Mouse (Mus musculus) heart, adult 2 months (tissue): ENCODE results near the gene Hspa1a. TPM values are rescaled to one million over a fixed set of nuclear protein-coding genes. Genes with fewer than 3 reads are reported as not detected.
"Not testable (repeated sequence)": the region's sequence is repeated elsewhere in the genome, so short reads cannot be mapped to it uniquely, and the experiment has no call there.

Experiments used
- DNase-seq, 2 experiments: peaks; one replicate each; pipeline ENCODE4 v3.0.0; 2021
- H3K27ac ChIP-seq: fragments of 200-600 bp; 2 replicates; pipeline ENCODE4 v1.8.1; 2022
- H3K27me3 ChIP-seq: fragments of 200-500 bp; 2 replicates; pipeline ENCODE4 v1.6.1; 2012; ENCODE audit warnings: mild to moderate bottlenecking, low read length, inconsistent platforms, mixed read lengths; ENCODE audit not compliant: control insufficient read depth, insufficient read depth
- H3K36me3 ChIP-seq: fragments of 200-500 bp; 2 replicates; pipeline ENCODE4 v1.6.1; 2012; ENCODE audit warnings: low read length, inconsistent platforms; ENCODE audit not compliant: control insufficient read depth, insufficient read depth
- H3K4me1 ChIP-seq: fragments of 200-500 bp; 2 replicates; pipeline ENCODE4 v1.6.1; 2011; ENCODE audit warnings: low read length; ENCODE audit not compliant: control insufficient read depth, insufficient read depth
- H3K4me3 ChIP-seq: fragments of 200-600 bp; 2 replicates; pipeline ENCODE4 v1.8.1; 2022
- H3K79me2 ChIP-seq: fragments of 200-500 bp; replicated peaks from 2 replicates; pipeline ENCODE4 v1.6.1; 2012; ENCODE audit warnings: mild to moderate bottlenecking, inconsistent platforms, low read length, moderate library complexity, mixed read lengths; ENCODE audit not compliant: control insufficient read depth, insufficient read depth
- H3K9ac ChIP-seq: fragments of 200-500 bp; 2 replicates; pipeline ENCODE4 v1.6.1; 2012; ENCODE audit warnings: low read depth, mild to moderate bottlenecking, control low read depth, inconsistent platforms, low read length, mixed read lengths
- CTCF ChIP-seq: fragments of 200-600 bp; IDR thresholded peaks from 2 replicates; pipeline ENCODE4 v1.8.1; 2022; ENCODE audit warnings: antibody characterized with exemption, mild to moderate bottlenecking, moderate library complexity
- EP300 ChIP-seq: fragments of 200-500 bp; IDR thresholded peaks from 2 replicates; pipeline ENCODE4 v1.6.1; 2011; ENCODE audit warnings: low read depth, low read length, control low read depth; ENCODE audit not compliant: insufficient read depth
- POLR2A ChIP-seq: fragments of 200-500 bp; IDR thresholded peaks from 2 replicates; pipeline ENCODE4 v1.6.1; 2011; ENCODE audit warnings: mild to moderate bottlenecking, low read depth, low read length, control low read depth; ENCODE audit not compliant: insufficient read depth
- WGBS: fragments of 180-500 bp; shearing (Covaris S2); methylation state at CpG from one replicate; pipeline ENCODE4 v1.1.7; 2018; 5-methylcytosine and 5-hydroxymethylcytosine counted together
- intact Hi-C: fragments of 180-260 bp; cut with DNase I; formaldehyde crosslinking; loops from one replicate; pipeline ENCODE4 v1.15.1; 2025
- polyA plus RNA-seq: library from polyadenylated mRNA; depleted of rRNA; stranded (reverse); fragments of >200 nt; gene quantifications from 2 replicates; pipeline ENCODE4 v1.2.3, GENCODE M21; 2012
- total RNA-seq, 2 experiments: library from RNA; stranded (reverse); gene quantifications; 2 replicates each; pipeline ENCODE4 v1.2.3; 2021

Hspa1a gene
- total and polyA plus RNA-seq, 3 experiments: 3.3 to 9.8 (median 5.9) TPM

- WGBS: 55% methylated on average over 4 of the region's 4 CpGs
- intact Hi-C loops: no loop called here
- Histone ChIP-seq H3K4me1 (no peaks in the 10 kb centered on the region; the same call in 1 of the 2 replicates), H3K36me3 (no peaks in the 10 kb centered on the region), H3K27ac (no peak overlapping the region), H3K79me2 (no peaks in the 10 kb centered on the region), H3K4me3 (no peak overlapping the region), H3K27me3 (no peaks in the 10 kb centered on the region), H3K9ac (no peak overlapping the region)
- TF ChIP-seq EP300: no peak
- no peak for TF ChIP-seq CTCF
- no peak for TF ChIP-seq POLR2A
- DNase-seq: no peak
Observed at GRCm38 (mm10) chr17:34949553-34949969, 22.4 kb downstream of the Hspa1a start.

GRCm38 (mm10) chr17:34948721-34949552 is 23.0 kb downstream of the Hspa1a start:
- H3K9ac ChIP-seq, intact Hi-C loops, H3K4me1 ChIP-seq, H3K4me3 ChIP-seq, H3K27me3 ChIP-seq, H3K79me2 ChIP-seq, H3K27ac ChIP-seq, H3K36me3 ChIP-seq, DNase-seq: not testable (repeated sequence)
- WGBS: 67% methylated on average over 9 of the region's 9 CpGs

GRCm38 (mm10) chr17:34947606-34948005 is 24.4 kb downstream of the Hspa1a start:
- Histone ChIP-seq H3K36me3 (no peaks in the 10 kb centered on the region), H3K79me2 (no peaks in the 10 kb centered on the region), H3K9ac (no peak overlapping the region), H3K27ac (no peak overlapping the region), H3K4me3 (no peak overlapping the region), H3K27me3 (no peaks in the 10 kb centered on the region), H3K4me1 (no peaks in the 10 kb centered on the region; the same call in 1 of the 2 replicates)
- intact Hi-C loops: no loop called here
- WGBS: 20% methylated on average over 8 of the region's 8 CpGs
- TF ChIP-seq CTCF (peak; percentile 69), POLR2A (no peak), EP300 (no peak)
- no peak for DNase-seq

GRCm38 (mm10) chr17:34946486-34947140 is 25.3 kb downstream of the Hspa1a start:
- no peak for DNase-seq
- intact Hi-C loops: no loop called here
- 88% methylated on average over 5 of the region's 5 CpGs for WGBS

GRCm38 (mm10) chr17:34944362-34944761 is 27.6 kb downstream of the Hspa1a start:
- no peak for TF ChIP-seq CTCF
- no peak for TF ChIP-seq EP300
- TF ChIP-seq POLR2A: no peak
- intact Hi-C loops: no loop called here
- Histone ChIP-seq H3K27ac (no peak overlapping the region), H3K36me3 (no peaks in the 10 kb centered on the region; the same call in 1 of the 2 replicates), H3K9ac (no peak overlapping the region), H3K27me3 (no peaks in the 10 kb centered on the region), H3K79me2 (no peaks in the 10 kb centered on the region), H3K4me3 (no peak overlapping the region), H3K4me1 (peaks cover 3% of the 10 kb centered on the region; the same call in 1 of the 2 replicates)
- no peak for DNase-seq

More at GRCm38 (mm10) chr17:34946486-34947140, 25.3 kb downstream of the Hspa1a start:
- no peak overlapping the region for H3K27ac ChIP-seq
- H3K4me3 ChIP-seq: no peak overlapping the region
- no peaks in the 10 kb centered on the region for H3K36me3 ChIP-seq
- H3K79me2 ChIP-seq: no peaks in the 10 kb centered on the region
- no peaks in the 10 kb centered on the region for H3K27me3 ChIP-seq
- H3K9ac ChIP-seq: no peak overlapping the region
- no peaks in the 10 kb centered on the region for H3K4me1 ChIP-seq
- TF ChIP-seq EP300 (no peak), CTCF (no peak), POLR2A (no peak)

GRCm38 (mm10) chr17:34943128-34943815 is 28.7 kb downstream of the Hspa1a start:
- intact Hi-C loops: no loop called here

More at GRCm38 (mm10) chr17:34943128-34943815, 28.7 kb downstream of the Hspa1a start:
- no peaks in the 10 kb centered on the region for H3K79me2 ChIP-seq
- no peak for DNase-seq
- H3K27me3 ChIP-seq: no peaks in the 10 kb centered on the region
- H3K27ac ChIP-seq: no peak overlapping the region
- H3K4me1 ChIP-seq: peaks cover 3% of the 10 kb centered on the region; the same call in 1 of the 2 replicates
- TF ChIP-seq EP300: no peak
- no peak for TF ChIP-seq POLR2A
- no peak for TF ChIP-seq CTCF
- H3K4me3 ChIP-seq: no peak overlapping the region
- 76% methylated on average over 4 of the region's 4 CpGs for WGBS
- no peaks in the 10 kb centered on the region; the same call in 1 of the 2 replicates for H3K36me3 ChIP-seq
- no peak overlapping the region for H3K9ac ChIP-seq
